Mouse (Mus musculus) embryonic fibroblast, embryonic 13.5 days (primary cell): ENCODE data around the gene Cutc. TPM values are rescaled to one million over a fixed set of nuclear protein-coding genes. Genes with fewer than 3 reads are reported as not detected.

ENCODE experiments used
- H3K27ac ChIP-seq: 2 replicates; pipeline ENCODE4 v1.5.1; 2012; ENCODE audit warnings: low read length, control low read depth, inconsistent platforms; ENCODE audit not compliant: insufficient read depth
- H3K4me1 ChIP-seq: 2 replicates; pipeline ENCODE4 v1.6.1; 2011; ENCODE audit warnings: low read length; ENCODE audit not compliant: control insufficient read depth, insufficient read depth
- H3K4me3 ChIP-seq: 2 replicates; pipeline ENCODE4 v1.5.1; 2011; ENCODE audit warnings: mild to moderate bottlenecking, control low read depth, low read length; ENCODE audit not compliant: insufficient read depth
- CTCF ChIP-seq: IDR thresholded peaks from 2 replicates; pipeline ENCODE4 v1.5.1; 2011; ENCODE audit warnings: mild to moderate bottlenecking, control low read depth, low read length, moderate library complexity, borderline replicate concordance; ENCODE audit not compliant: insufficient read depth
- POLR2A ChIP-seq: IDR thresholded peaks from 2 replicates; pipeline ENCODE4 v1.6.1; 2011; ENCODE audit warnings: low read depth, mild to moderate bottlenecking, control low read depth, low read length, moderate library complexity
- polyA plus RNA-seq: library from polyadenylated mRNA; stranded (reverse); fragments of >200 nt; gene quantifications from 2 replicates; pipeline ENCODE4 v1.2.4, GENCODE M21; 2011; ENCODE audit warnings: low read depth; ENCODE audit not compliant: missing spikeins, insufficient read length

Cutc gene
- polyA plus RNA-seq, 1 experiment = 4.3 TPM

GRCm38 (mm10) chr19:43769366-43769960, 16.7 kb downstream of the Cutc start:
- Histone ChIP-seq H3K4me1 (no peaks in the 10 kb centered on the region), H3K27ac (no peak overlapping the region), H3K4me3 (no peak overlapping the region)
- no peak for TF ChIP-seq POLR2A
- TF ChIP-seq CTCF = no peak

GRCm38 (mm10) chr19:43770584-43770983, 17.8 kb downstream of the Cutc start:
- H3K27ac ChIP-seq = no peak overlapping the region
- no peak overlapping the region for H3K4me3 ChIP-seq
- no peaks in the 10 kb centered on the region for H3K4me1 ChIP-seq
- TF ChIP-seq CTCF = no peak
- no peak for TF ChIP-seq POLR2A

GRCm38 (mm10) chr19:43771499-43771969, 18.7 kb downstream of the Cutc start:
- TF ChIP-seq CTCF (no peak), POLR2A (no peak)

GRCm38 (mm10) chr19:43772311-43772710, 19.5 kb downstream of the Cutc start:
- Histone ChIP-seq H3K27ac (no peak overlapping the region), H3K4me1 (no peaks in the 10 kb centered on the region), H3K4me3 (no peak overlapping the region)
- no peak for TF ChIP-seq CTCF
- TF ChIP-seq POLR2A = no peak

More at GRCm38 (mm10) chr19:43771499-43771969, 18.7 kb downstream of the Cutc start:
- H3K4me3 ChIP-seq = no peak overlapping the region
- no peaks in the 10 kb centered on the region for H3K4me1 ChIP-seq
- no peak overlapping the region for H3K27ac ChIP-seq

- no peak overlapping the region for H3K4me3 ChIP-seq
- no peak for TF ChIP-seq POLR2A
- H3K27ac ChIP-seq = no peak overlapping the region
- H3K4me1 ChIP-seq = no peaks in the 10 kb centered on the region
Observed at GRCm38 (mm10) chr19:43775433-43775832, 22.6 kb downstream of the Cutc start.

GRCm38 (mm10) chr19:43776561-43776960, 23.8 kb downstream of the Cutc start:
- Histone ChIP-seq H3K4me3 (no peak overlapping the region), H3K4me1 (no peaks in the 10 kb centered on the region), H3K27ac (no peak overlapping the region)
- TF ChIP-seq POLR2A (no peak), CTCF (no peak)

- H3K27ac ChIP-seq = no peak overlapping the region
- H3K4me3 ChIP-seq = no peak overlapping the region
- TF ChIP-seq POLR2A (no peak), CTCF (no peak)
- H3K4me1 ChIP-seq = no peaks in the 10 kb centered on the region
Observed at GRCm38 (mm10) chr19:43777308-43777707, 24.5 kb downstream of the Cutc start.

GRCm38 (mm10) chr19:43780391-43780790, 27.6 kb downstream of the Cutc start:
- Histone ChIP-seq H3K4me3 (no peak overlapping the region), H3K27ac (no peak overlapping the region), H3K4me1 (no peaks in the 10 kb centered on the region)
- TF ChIP-seq CTCF = no peak
- no peak for TF ChIP-seq POLR2A

GRCm38 (mm10) chr19:43781980-43782379, 29.2 kb downstream of the Cutc start, which contains the start of gene Abcc2:
Abcc2 (plus strand) TSS chr19:43782192.
- no peaks in the 10 kb centered on the region for H3K4me1 ChIP-seq
- no peak within 1 kb of the TSS for H3K27ac ChIP-seq
- no peak within 1 kb of the TSS for H3K4me3 ChIP-seq
- TF ChIP-seq POLR2A (no peak), CTCF (no peak)

GRCm38 (mm10) chr19:43784761-43785160, 32.0 kb downstream of the Cutc start:
- Histone ChIP-seq H3K27ac (no peak overlapping the region), H3K4me3 (no peak overlapping the region), H3K4me1 (no peaks in the 10 kb centered on the region)
- TF ChIP-seq CTCF (no peak), POLR2A (no peak)
